Mouse (Mus musculus) effector memory CD4-positive, alpha-beta T cell, adult 7 months (primary cell): ENCODE data around the gene Gm5065. TPM values are rescaled to one million over a fixed set of nuclear protein-coding genes. Genes with fewer than 3 reads are reported as not detected.

Source experiments
- polyA plus RNA-seq: library from polyadenylated mRNA; unstranded; fragments of 100-300 nt; shearing (Covaris generic); gene quantifications from one replicate; pipeline ENCODE4 v1.2.1, GENCODE M21; 2017

Gm5065 gene
- not detected for polyA plus RNA-seq

GRCm38 (mm10) chr7:5350237-5350636, at the start of gene Gm5065:
Gene Gm5065 (plus strand): TSS chr7:5350537.

GRCm38 (mm10) chr7:5350935-5351334, 598 bp downstream of the Gm5065 start, which contains the start of gene Nlrp2:
Gene Nlrp2 (minus strand): TSS chr7:5351035.

Other genes starting within 250 kb of the Gm5065 start
- gene Rfpl4, start 233.6 kb upstream of the Gm5065 start, polyA plus RNA-seq, result not detected
- gene Rasl2-9, start 224.6 kb upstream of the Gm5065 start, polyA plus RNA-seq, result 1.4 TPM
- gene Vmn1r55, start 200.9 kb upstream of the Gm5065 start, polyA plus RNA-seq, result 1.1 TPM
- not detected for gene Vmn1r56, start 153.8 kb upstream of the Gm5065 start, polyA plus RNA-seq
- not detected for gene Vmn1r57, start 132.0 kb upstream of the Gm5065 start, polyA plus RNA-seq
- 0.44 TPM for gene Nlrp2, start 498 bp downstream of the Gm5065 start, polyA plus RNA-seq
- gene Vmn1r58, start 62.9 kb downstream of the Gm5065 start, polyA plus RNA-seq, result not detected
- 0.24 TPM for gene Vmn1r59, start 106.2 kb downstream of the Gm5065 start, polyA plus RNA-seq
- not detected for gene Vmn2r28, start 143.4 kb downstream of the Gm5065 start, polyA plus RNA-seq
- 0.23 TPM for gene Vmn1r60, start 196.8 kb downstream of the Gm5065 start, polyA plus RNA-seq